Mouse (Mus musculus): ENCODE data around the gene Stx17.

DNA sequence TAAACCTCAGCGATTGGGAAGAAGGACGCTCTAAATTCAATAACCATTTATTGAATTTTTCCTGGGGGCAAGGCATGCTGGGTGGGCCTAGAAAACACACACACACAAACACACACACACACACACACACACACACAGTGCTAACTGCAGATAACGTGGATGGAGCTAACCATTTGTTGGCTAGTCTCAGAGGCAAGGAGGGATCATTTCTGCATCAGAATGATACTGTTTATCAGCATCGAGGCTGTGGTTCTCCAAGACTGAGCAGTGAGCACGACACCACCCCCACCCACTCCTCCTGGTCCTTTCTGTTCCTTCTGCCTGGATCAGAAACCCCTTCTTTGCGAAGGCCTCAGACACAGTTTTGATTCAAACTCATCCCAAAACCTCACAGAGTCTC lies 38.1 kb upstream of the Stx17 start:
- TF ChIP-seq CTCF (IDR thresholded peaks at IDR 0.05; ENCODE audit: control insufficient read depth, insufficient read depth, insufficient read length) (no peak), CEBPB (IDR thresholded peaks at IDR 0.05; ENCODE audit: low read depth) (no peak), MYOG (IDR thresholded peaks at IDR 0.05; ENCODE audit: control insufficient read depth, extremely low read depth, insufficient read length) (no peak), MYOD1 (IDR thresholded peaks at IDR 0.05; ENCODE audit: control insufficient read depth, insufficient read length, low read depth) (no peak), MAX (IDR thresholded peaks at IDR 0.05) (no peak), USF1 (IDR thresholded peaks at IDR 0.05; ENCODE audit: low read depth) (no peak), FOSL1 (IDR thresholded peaks at IDR 0.05; ENCODE audit: insufficient read depth, low read length, poor library complexity, severe bottlenecking) (no peak)
